Mouse (Mus musculus) stomach, postnatal 0 days (tissue): ENCODE measurements around the gene Olfr1019. TPM values are rescaled to one million over a fixed set of nuclear protein-coding genes. Genes with fewer than 3 reads are reported as not detected.

Experiments
- ATAC-seq: fragments of 200-750 bp; cut with Nextera tagmentation; 2 replicates; pipeline ENCODE4 v1.8.0; 2017; ENCODE audit not compliant: low FRiP score, low TSS enrichment
- DNase-seq: peaks from one replicate; pipeline ENCODE4 v3.0.0-alpha.2; 2016; ENCODE audit warnings: low spot score
- H3K27ac ChIP-seq: fragments of 300-500 bp; sonication (generic); replicated peaks from 2 replicates; pipeline ENCODE4 v1.5.1; 2014; ENCODE audit warnings: mild to moderate bottlenecking, control low read depth
- H3K27me3 ChIP-seq: fragments of 300-500 bp; sonication (generic); 2 replicates; pipeline ENCODE4 v1.6.1; 2014; ENCODE audit warnings: low read length; ENCODE audit not compliant: control insufficient read depth, insufficient read depth
- H3K36me3 ChIP-seq: fragments of 300-500 bp; sonication (generic); 2 replicates; pipeline ENCODE4 v1.6.1; 2014; ENCODE audit warnings: low read length, mixed read lengths; ENCODE audit not compliant: control insufficient read depth, insufficient read depth
- H3K4me1 ChIP-seq: fragments of 300-500 bp; sonication (generic); replicated peaks from 2 replicates; pipeline ENCODE4 v1.6.1; 2014; ENCODE audit warnings: antibody characterized with exemption; ENCODE audit not compliant: control insufficient read depth, insufficient read depth
- H3K4me2 ChIP-seq: fragments of 300-500 bp; sonication (generic); replicated peaks from 2 replicates; pipeline ENCODE4 v1.6.1; 2014; ENCODE audit warnings: low read depth, mild to moderate bottlenecking, control low read depth, moderate library complexity
- H3K4me3 ChIP-seq: fragments of 300-500 bp; sonication (generic); 2 replicates; pipeline ENCODE4 v1.5.1; 2014; ENCODE audit warnings: low read depth, low read length, control low read depth
- H3K9ac ChIP-seq: fragments of 300-500 bp; sonication (generic); 2 replicates; pipeline ENCODE4 v1.6.1; 2014; ENCODE audit warnings: mild to moderate bottlenecking, low read length, control low read depth, mixed read lengths
- H3K9me3 ChIP-seq: fragments of 300-500 bp; sonication (generic); 2 replicates; pipeline ENCODE4 v1.6.1; 2016; ENCODE audit warnings: low read length; ENCODE audit not compliant: control insufficient read depth
- CTCF ChIP-seq: IDR thresholded peaks from 2 replicates; pipeline ENCODE4 v1.5.1; 2016; ENCODE audit warnings: antibody characterized with exemption, low read depth, mild to moderate bottlenecking, moderate library complexity
- EP300 ChIP-seq: optimal IDR thresholded peaks from 2 replicates; pipeline ENCODE3; 2016; ENCODE audit warnings: antibody characterized with exemption
- WGBS: fragments of 180-500 bp; shearing (Covaris S2); extraction: QIAGEN DNeasy Blood & Tissue Kit; methylation state at CpG from one replicate; pipeline ENCODE4 v1.1.7; 2014; 5-methylcytosine and 5-hydroxymethylcytosine counted together
- polyA plus RNA-seq: library from polyadenylated mRNA; unstranded; fragments of >200 nt; fragmentation: Nextera tagmentation; extraction: Ambion mirVana; gene quantifications from 2 replicates; pipeline ENCODE4 v1.2.1, GENCODE M21; 2015

The Olfr1019 gene
- polyA plus RNA-seq, 1 experiment from 2014 or later, result not detected

GRCm38 (mm10) chr2:85802444-85802843, 42.8 kb downstream of the Olfr1019 start, which contains the start of gene Olfr1016:
TSS of gene Olfr1016 (minus strand) at chr2:85802544.
- TF ChIP-seq CTCF (no peak), EP300 (no peak)
- WGBS, result 90% methylated on average over 2 of the region's 2 CpGs
- no peak for ATAC-seq
- no peaks in the 10 kb centered on the region for H3K27me3 ChIP-seq
- no peak within 1 kb of the TSS for H3K27ac ChIP-seq
- DNase-seq, result no peak
- H3K4me3 ChIP-seq, result no peak within 1 kb of the TSS
- no peaks in the 10 kb centered on the region for H3K4me1 ChIP-seq
- H3K36me3 ChIP-seq, result no peaks in the 10 kb centered on the region
- no peak within 1 kb of the TSS for H3K4me2 ChIP-seq
- H3K9me3 ChIP-seq, result no peaks in the 10 kb centered on the region
- no peak within 1 kb of the TSS for H3K9ac ChIP-seq

GRCm38 (mm10) chr2:85792331-85792730, 53.0 kb downstream of the Olfr1019 start:
- ATAC-seq (no peak), DNase-seq (no peak)
- H3K36me3 ChIP-seq, result no peaks in the 10 kb centered on the region
- no peak overlapping the region for H3K4me3 ChIP-seq
- TF ChIP-seq EP300 (no peak), CTCF (no peak)
- H3K4me1 ChIP-seq, result no peaks in the 10 kb centered on the region
- H3K27me3 ChIP-seq, result no peaks in the 10 kb centered on the region
- no peak overlapping the region for H3K4me2 ChIP-seq
- WGBS, result 44% methylated on average over 2 of the region's 2 CpGs
- H3K9ac ChIP-seq, result no peak overlapping the region
- H3K9me3 ChIP-seq, result no peaks in the 10 kb centered on the region
- H3K27ac ChIP-seq, result no peak overlapping the region

Other genes starting within 250 kb of the Olfr1019 start
- gene Olfr1000, start 233.6 kb downstream of the Olfr1019 start, polyA plus RNA-seq, result not detected in 2 replicates
- not detected in 2 replicates for gene Olfr1002, start 194.8 kb downstream of the Olfr1019 start, polyA plus RNA-seq
- gene Olfr154, start 181.0 kb downstream of the Olfr1019 start, polyA plus RNA-seq, result not detected in 2 replicates
- not detected in 2 replicates for gene Olfr1006, start 166.7 kb downstream of the Olfr1019 start, polyA plus RNA-seq
- not detected in 2 replicates for gene Olfr1008, start 156.1 kb downstream of the Olfr1019 start, polyA plus RNA-seq
- gene Olfr1009, start 130.1 kb downstream of the Olfr1019 start, polyA plus RNA-seq, result not detected in 2 replicates
- not detected in 2 replicates for gene Olfr1012, start 82.7 kb downstream of the Olfr1019 start, polyA plus RNA-seq
- not detected in 2 replicates for gene Olfr1013, start 78.4 kb downstream of the Olfr1019 start, polyA plus RNA-seq
- gene Olfr1014, start 72.8 kb downstream of the Olfr1019 start, polyA plus RNA-seq, result not detected in 2 replicates
- gene Olfr1015, start 63.5 kb downstream of the Olfr1019 start, polyA plus RNA-seq, result not detected in 2 replicates
- gene Olfr1016, start 42.9 kb downstream of the Olfr1019 start, polyA plus RNA-seq, result not detected in 2 replicates
- not detected in 2 replicates for gene Olfr1018, start 27.0 kb downstream of the Olfr1019 start, polyA plus RNA-seq
- gene Olfr1020, start 1.5 kb upstream of the Olfr1019 start, polyA plus RNA-seq, result not detected in 2 replicates
- gene Olfr1022, start 23.1 kb upstream of the Olfr1019 start, polyA plus RNA-seq, result not detected in 2 replicates
- gene Olfr1023, start 40.2 kb upstream of the Olfr1019 start, polyA plus RNA-seq, result not detected in 2 replicates
- not detected in 2 replicates for gene Olfr1024, start 59.6 kb upstream of the Olfr1019 start, polyA plus RNA-seq
- not detected in 2 replicates for gene Olfr1025-ps1, start 69.7 kb upstream of the Olfr1019 start, polyA plus RNA-seq
- not detected in 2 replicates for gene Olfr1026, start 76.1 kb upstream of the Olfr1019 start, polyA plus RNA-seq
- gene Olfr1028, start 105.0 kb upstream of the Olfr1019 start, polyA plus RNA-seq, result not detected in 2 replicates
- gene Olfr1029, start 128.4 kb upstream of the Olfr1019 start, polyA plus RNA-seq, result not detected in 2 replicates
- not detected in 2 replicates for gene Olfr1030, start 133.8 kb upstream of the Olfr1019 start, polyA plus RNA-seq
- not detected in 2 replicates for gene Olfr1031, start 144.8 kb upstream of the Olfr1019 start, polyA plus RNA-seq
- not detected in 2 replicates for gene Olfr1032, start 160.1 kb upstream of the Olfr1019 start, polyA plus RNA-seq
- gene Olfr1033, start 175.2 kb upstream of the Olfr1019 start, polyA plus RNA-seq, result 1.9 and 2.5 TPM in 2 replicates
- gene Olfr1034, start 200.4 kb upstream of the Olfr1019 start, polyA plus RNA-seq, result 0.01 and 0.02 TPM in 2 replicates
- gene Olfr1036, start 228.5 kb upstream of the Olfr1019 start, polyA plus RNA-seq, result not detected in 2 replicates
- not detected in 2 replicates for gene Olfr1037, start 241.9 kb upstream of the Olfr1019 start, polyA plus RNA-seq